Mouse (Mus musculus): ENCODE measurements around the gene Chat. TPM values are rescaled to one million over a fixed set of nuclear protein-coding genes. Genes with fewer than 3 reads are reported as not detected.
"Not testable (repeated sequence)": the region's sequence is repeated elsewhere in the genome, so short reads cannot be mapped to it uniquely, and the experiment has no call there.

Gene Chat
- polyA plus RNA-seq, 1 experiment: not detected

DNA sequence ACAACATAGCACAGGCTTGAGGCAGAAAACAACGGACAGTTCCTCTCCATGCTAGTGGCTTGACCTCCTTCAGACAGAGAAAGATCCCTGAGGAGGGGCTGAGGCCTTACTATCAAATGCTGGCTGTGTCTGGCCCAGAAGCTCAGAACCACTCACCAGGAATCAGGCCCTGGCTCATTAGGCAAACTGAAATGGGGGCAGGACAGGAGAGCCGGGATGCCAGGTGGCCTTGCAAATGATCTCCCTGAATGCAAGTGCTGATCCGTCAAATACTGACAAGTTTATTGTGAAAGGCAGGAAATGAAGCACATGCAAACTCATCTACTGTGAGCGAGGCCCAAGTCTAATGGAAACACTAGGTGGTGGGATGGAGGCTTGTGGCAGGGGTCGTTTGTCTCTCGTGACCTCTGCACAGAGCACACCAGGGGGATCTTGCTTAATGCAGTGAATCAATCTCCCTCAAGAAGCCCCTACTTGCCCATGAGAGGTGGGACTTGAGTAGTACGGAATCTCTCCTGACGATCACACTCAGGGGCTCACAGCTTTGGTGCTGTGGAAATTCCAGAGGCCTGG is 36.7 kb downstream of the Chat start:
- Histone ChIP-seq H3K27me3 (ENCODE audit: control insufficient read depth, insufficient read depth, insufficient read length) (peaks cover 46% of the 10 kb centered on the region), H3ac (ENCODE audit: control insufficient read depth, insufficient read length) (no peak overlapping the region), H3K4me2 (ENCODE audit: low read depth) (no peak overlapping the region), H3K36me3 (ENCODE audit: control insufficient read depth, insufficient read depth) (no peaks in the 10 kb centered on the region), H3K4me3 (no peak overlapping the region), H3K79me2 (ENCODE audit: control insufficient read depth, insufficient read depth) (no peaks in the 10 kb centered on the region)
- no peak for TF ChIP-seq POLR2A (IDR thresholded peaks at IDR 0.05; ENCODE audit: insufficient read length, low read depth)
- TF ChIP-seq REST (IDR thresholded peaks at IDR 0.05; ENCODE audit: insufficient read depth, insufficient read length): no peak
- no peak for TF ChIP-seq E2F4 (IDR thresholded peaks at IDR 0.05; ENCODE audit: insufficient read depth)
- TF ChIP-seq CEBPB (IDR thresholded peaks at IDR 0.05; ENCODE audit: insufficient read depth, poor library complexity, severe bottlenecking): no peak
- no peak for TF ChIP-seq SRF (IDR thresholded peaks at IDR 0.05; ENCODE audit: control insufficient read depth, insufficient read length, low read depth)
- no peak for TF ChIP-seq TCF3 (IDR thresholded peaks at IDR 0.05; ENCODE audit: insufficient read length, low read depth)
- TF ChIP-seq MYOD1 (IDR thresholded peaks at IDR 0.05; ENCODE audit: control insufficient read depth in 1 of 3, insufficient read length in 2 of 3, low read depth in 2 of 3): no peak

- no peak for TF ChIP-seq REST (IDR thresholded peaks at IDR 0.05; ENCODE audit: insufficient read depth, insufficient read length)
- no peak overlapping the region for H3ac ChIP-seq (ENCODE audit: control insufficient read depth, insufficient read length)
- no peaks in the 10 kb centered on the region for H3K79me2 ChIP-seq (ENCODE audit: control insufficient read depth, insufficient read depth)
- no peak overlapping the region for H3K4me2 ChIP-seq (ENCODE audit: low read depth)
- H3K27me3 ChIP-seq (ENCODE audit: control insufficient read depth, insufficient read depth, insufficient read length): peaks cover 54% of the 10 kb centered on the region
- no peaks in the 10 kb centered on the region for H3K36me3 ChIP-seq (ENCODE audit: control insufficient read depth, insufficient read depth)
- H3K4me3 ChIP-seq: no peak overlapping the region
These were observed 41.8 kb downstream of the Chat start for GRCm38 (mm10) chr14:32423946-32424345.

GRCm38 (mm10) chr14:32418747-32419146 is 47.0 kb downstream of the Chat start:
- TF ChIP-seq MYOD1 (IDR thresholded peaks at IDR 0.05; ENCODE audit: control insufficient read depth in 1 of 3, insufficient read length in 2 of 3, low read depth in 2 of 3): no peak
- TF ChIP-seq POLR2AphosphoS2 (IDR thresholded peaks at IDR 0.05; ENCODE audit: insufficient read length, low read depth): no peak
- TF ChIP-seq POLR2A (IDR thresholded peaks at IDR 0.05; ENCODE audit: insufficient read length, low read depth): no peak
- TF ChIP-seq USF1 (IDR thresholded peaks at IDR 0.05; ENCODE audit: low read depth): no peak
- no peak for TF ChIP-seq E2F4 (IDR thresholded peaks at IDR 0.05; ENCODE audit: insufficient read depth)
- TF ChIP-seq SRF (IDR thresholded peaks at IDR 0.05; ENCODE audit: control insufficient read depth, insufficient read length, low read depth): no peak
- TF ChIP-seq TCF12 (IDR thresholded peaks at IDR 0.05; ENCODE audit: insufficient read depth, poor library complexity, severe bottlenecking): no peak
- no peak for TF ChIP-seq CEBPB (IDR thresholded peaks at IDR 0.05; ENCODE audit: insufficient read depth, poor library complexity, severe bottlenecking)
- TF ChIP-seq TCF3 (IDR thresholded peaks at IDR 0.05; ENCODE audit: insufficient read length, low read depth): no peak
- TF ChIP-seq MYOG (IDR thresholded peaks at IDR 0.05; ENCODE audit: control insufficient read depth in 1 of 3, insufficient read depth in 1 of 3, insufficient read length in 2 of 3, low read depth in 2 of 3): no peak
- no peak for TF ChIP-seq MAX (IDR thresholded peaks at IDR 0.05; ENCODE audit: low read depth)
- no peak for TF ChIP-seq REST (IDR thresholded peaks at IDR 0.05; ENCODE audit: insufficient read depth, insufficient read length)
- H3K4me3 ChIP-seq: no peak overlapping the region
- H3K4me2 ChIP-seq (ENCODE audit: low read depth): no peak overlapping the region
- no peak overlapping the region for H3ac ChIP-seq (ENCODE audit: control insufficient read depth, insufficient read length)
- no peaks in the 10 kb centered on the region for H3K36me3 ChIP-seq (ENCODE audit: control insufficient read depth, insufficient read depth)
- H3K79me2 ChIP-seq (ENCODE audit: control insufficient read depth, insufficient read depth): no peaks in the 10 kb centered on the region
- peaks cover 19% of the 10 kb centered on the region for H3K27me3 ChIP-seq (ENCODE audit: control insufficient read depth, insufficient read depth, insufficient read length)

DNA sequence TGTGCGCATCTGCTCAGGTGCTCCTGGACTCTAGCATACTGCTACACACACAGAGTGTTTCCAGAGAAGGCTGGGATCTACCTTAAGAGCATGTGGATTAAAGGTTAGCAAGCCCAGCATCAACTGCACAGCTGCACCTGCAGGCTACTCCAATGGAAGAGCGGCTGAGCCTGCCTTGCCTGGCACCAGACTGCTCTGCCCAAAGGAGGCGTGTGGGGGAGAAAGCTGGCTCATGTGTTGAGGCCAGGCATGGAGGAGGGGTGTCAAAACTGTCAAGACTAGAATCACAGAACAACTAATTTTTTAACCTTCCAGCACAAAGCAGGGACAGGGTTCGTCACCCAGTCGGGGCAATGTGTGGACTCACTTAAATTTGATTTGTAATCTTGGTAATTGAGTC is 53.7 kb downstream of the Chat start:
- Histone ChIP-seq H3K27me3 (ENCODE audit: control insufficient read depth, insufficient read depth, insufficient read length) (peaks cover 16% of the 10 kb centered on the region), H3K4me2 (ENCODE audit: low read depth) (no peak overlapping the region), H3K36me3 (ENCODE audit: control insufficient read depth, insufficient read depth) (no peaks in the 10 kb centered on the region), H3K79me2 (ENCODE audit: control insufficient read depth, insufficient read depth) (no peaks in the 10 kb centered on the region), H3ac (ENCODE audit: control insufficient read depth, insufficient read length) (no peak overlapping the region), H3K4me3 (no peak overlapping the region)
- TF ChIP-seq MYOD1 (IDR thresholded peaks at IDR 0.05; ENCODE audit: control insufficient read depth in 1 of 3, insufficient read length in 2 of 3, low read depth in 2 of 3) (no peak), POLR2AphosphoS2 (IDR thresholded peaks at IDR 0.05; ENCODE audit: insufficient read length, low read depth) (no peak), POLR2A (IDR thresholded peaks at IDR 0.05; ENCODE audit: insufficient read length, low read depth) (no peak), SRF (IDR thresholded peaks at IDR 0.05; ENCODE audit: control insufficient read depth, insufficient read length, low read depth) (no peak), TCF3 (IDR thresholded peaks at IDR 0.05; ENCODE audit: insufficient read length, low read depth) (no peak), MAX (IDR thresholded peaks at IDR 0.05; ENCODE audit: low read depth) (no peak), USF1 (IDR thresholded peaks at IDR 0.05; ENCODE audit: low read depth) (no peak), CEBPB (IDR thresholded peaks at IDR 0.05; ENCODE audit: insufficient read depth, poor library complexity, severe bottlenecking) (no peak), REST (IDR thresholded peaks at IDR 0.05; ENCODE audit: insufficient read depth, insufficient read length) (no peak), MYOG (IDR thresholded peaks at IDR 0.05; ENCODE audit: control insufficient read depth in 1 of 3, insufficient read depth in 1 of 3, insufficient read length in 2 of 3, low read depth in 2 of 3) (no peak), E2F4 (IDR thresholded peaks at IDR 0.05; ENCODE audit: insufficient read depth) (no peak), TCF12 (IDR thresholded peaks at IDR 0.05; ENCODE audit: insufficient read depth, poor library complexity, severe bottlenecking) (no peak)

DNA sequence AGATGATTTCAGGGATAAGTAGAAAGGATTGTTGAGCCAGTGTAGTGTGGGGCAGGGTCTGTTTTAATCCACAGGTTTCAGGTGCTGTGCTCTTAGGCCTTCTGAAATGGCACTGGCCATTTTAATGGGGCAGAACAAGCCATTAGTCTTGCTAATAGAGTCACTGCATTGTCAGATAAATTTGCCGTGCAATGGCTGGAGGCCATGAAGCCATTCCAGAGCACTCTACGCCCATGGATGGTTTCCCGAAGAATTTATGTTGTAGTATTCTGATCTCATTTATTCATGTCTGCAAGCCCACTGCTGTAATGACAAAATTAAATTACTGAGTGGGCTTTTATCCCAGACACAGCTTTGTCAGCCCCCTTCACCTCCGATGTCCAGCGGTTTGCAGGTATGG is 55.7 kb downstream of the Chat start:
- Histone ChIP-seq H3K27me3 (ENCODE audit: control insufficient read depth, insufficient read depth, insufficient read length) (peaks cover 30% of the 10 kb centered on the region), H3K4me3 (no peak overlapping the region), H3K4me2 (ENCODE audit: low read depth) (no peak overlapping the region), H3ac (ENCODE audit: control insufficient read depth, insufficient read length) (no peak overlapping the region), H3K36me3 (ENCODE audit: control insufficient read depth, insufficient read depth) (no peaks in the 10 kb centered on the region), H3K79me2 (ENCODE audit: control insufficient read depth, insufficient read depth) (no peaks in the 10 kb centered on the region)
- no peak for TF ChIP-seq MYOG (IDR thresholded peaks at IDR 0.05; ENCODE audit: control insufficient read depth in 1 of 3, insufficient read depth in 1 of 3, insufficient read length in 2 of 3, low read depth in 2 of 3)
- TF ChIP-seq TCF3 (IDR thresholded peaks at IDR 0.05; ENCODE audit: insufficient read length, low read depth): no peak
- TF ChIP-seq CEBPB (IDR thresholded peaks at IDR 0.05; ENCODE audit: insufficient read depth, poor library complexity, severe bottlenecking): no peak
- no peak for TF ChIP-seq E2F4 (IDR thresholded peaks at IDR 0.05; ENCODE audit: insufficient read depth)
- no peak for TF ChIP-seq MAX (IDR thresholded peaks at IDR 0.05; ENCODE audit: low read depth)
- TF ChIP-seq USF1 (IDR thresholded peaks at IDR 0.05; ENCODE audit: low read depth): no peak
- TF ChIP-seq POLR2A (IDR thresholded peaks at IDR 0.05; ENCODE audit: insufficient read length, low read depth): no peak
- TF ChIP-seq SRF (IDR thresholded peaks at IDR 0.05; ENCODE audit: control insufficient read depth, insufficient read length, low read depth): no peak
- no peak for TF ChIP-seq TCF12 (IDR thresholded peaks at IDR 0.05; ENCODE audit: insufficient read depth, poor library complexity, severe bottlenecking)
- no peak for TF ChIP-seq REST (IDR thresholded peaks at IDR 0.05; ENCODE audit: insufficient read depth, insufficient read length)

- H3K79me2 ChIP-seq (ENCODE audit: control insufficient read depth, insufficient read depth); H3K4me2 ChIP-seq (ENCODE audit: low read depth); H3K4me3 ChIP-seq; H3K36me3 ChIP-seq (ENCODE audit: control insufficient read depth, insufficient read depth); H3ac ChIP-seq (ENCODE audit: control insufficient read depth, insufficient read length): not testable (repeated sequence)
- H3K27me3 ChIP-seq (ENCODE audit: control insufficient read depth, insufficient read depth, insufficient read length): peaks cover 22% of the 10 kb centered on the region
These were observed 60.4 kb downstream of the Chat start for GRCm38 (mm10) chr14:32405399-32405798.

Data from myocyte (in vitro differentiated cells).